ENCODE assay signal across 19 mouse cellular contexts in genomic region chr16:42350076-42350475, GRCm38 (mm10). TPM values are rescaled to one million over a fixed set of nuclear protein-coding genes. Genes with fewer than 3 reads are reported as not detected.
DNase-seq lines count a peak whose midpoint lies in the region; TF ChIP-seq lines count a peak whose summit lies in the region.
"Had no signal": no experiment of that assay in that cellular context is flagged by ENCODE, and none has a peak within 500 bp of the region (broad histone marks: within the 10 kb centered on the region; RNA-seq: fewer than 3 reads in every experiment).

No protein-coding gene starts in this region.

- TF ChIP-seq CTCF in brain, embryonic 14.5 days (IDR thresholded peaks at IDR 0.05; ENCODE audit: borderline replicate concordance, extremely low read depth, insufficient read depth, insufficient read length), result no peak

- peak; percentile 6 for DNase-seq in adrenal gland, postnatal 10 days
- DNase-seq in adrenal gland, postnatal 4 days (ENCODE audit: low spot score in 2 of 2), result no peak
- DNase-seq in cerebellum, postnatal 36 days, result peak; percentile 14 to 18
- no peak for DNase-seq in cerebellum, adult 11 months
- DNase-seq in gastrocnemius, postnatal 25 days, result peak; percentile 17
- no peak for DNase-seq in gastrocnemius, postnatal 4 days (ENCODE audit: low spot score in 2 of 2)
- DNase-seq in brain, embryonic 14.5 days (ENCODE audit: low read depth), result peak; percentile 53
- DNase-seq in urinary bladder, postnatal 25 days (ENCODE audit: low spot score), result no peak
- DNase-seq: adrenal gland, postnatal 25 days; heart, postnatal 14 days; kidney, adult 8-10 months; kidney, postnatal 4 days; right cerebral cortex, postnatal 25 days; spleen, adult 18-20 months; thymus, postnatal 25 days had no signal

- TF ChIP-seq POLR2A in brain, embryonic 14.5 days (IDR thresholded peaks at IDR 0.05; ENCODE audit: borderline replicate concordance, extremely low read depth, insufficient read depth, insufficient read length, poor library complexity, severe bottlenecking), result no peak

RNA-seq across cellular contexts. Expression of gene Gap43, which starts 9.6 kb away (rescaled TPM):
- 10 to 100 TPM; 17.3 to 42.6 TPM for total RNA-seq in adrenal gland, postnatal 10 days (2021)
- total RNA-seq in adrenal gland, postnatal 4 days (2021), result 10 to 100 TPM; 37.6 to 69.0 TPM
- 1 to 10 TPM in 1 of 2 experiments, under 1 TPM in 1; 0.56 to 1.8 TPM for total RNA-seq in gastrocnemius, postnatal 25 days (2021)
- total RNA-seq in gastrocnemius, postnatal 4 days (2021), result 10 to 100 TPM; 26.0 to 29.6 TPM
- 655 and 1,129 TPM in 2 replicates for polyA plus RNA-seq in brain, embryonic 14.5 days (2012; rRNA removed)
- total RNA-seq: CH12.LX; common myeloid progenitor, adult 5-6 weeks; megakaryocyte progenitor cell, adult 5-6 weeks; neutrophil, adult 5-6 weeks had no signal

Comparison
In these comparisons a context has a peak if more than half of its experiments do, and no peak if none do; other contexts are left out.
1. DNase-seq: peak in adrenal gland, postnatal 10 days (single experiment), cerebellum, postnatal 36 days (2 of 2), gastrocnemius, postnatal 25 days (single experiment) and brain, embryonic 14.5 days (single experiment); none in adrenal gland, postnatal 4 days (0 of 2), cerebellum, adult 11 months (single experiment), gastrocnemius, postnatal 4 days (0 of 2) and urinary bladder, postnatal 25 days (single experiment).
2. RNA of gene Gap43, which starts 9.6 kb away (total RNA-seq): 37.6 to 69.0 TPM in adrenal gland, postnatal 4 days, 17.3 to 42.6 TPM in adrenal gland, postnatal 10 days and 26.0 to 29.6 TPM in gastrocnemius, postnatal 4 days; 0.56 to 1.8 TPM in gastrocnemius, postnatal 25 days; every median in the first group is over 4 times any median in the second.